Mouse (Mus musculus): ENCODE measurements at regions not wholly inside any gene's neighbourhood (a gene's known extent, or its start where the extent isn't known, plus 50 kb on each side); places are given as distances from the start of the nearest gene placed in this dataset.

GRCm38 (mm10) chr9:66646226-66646625, 53.3 kb upstream of the Usp3 start:
- in situ Hi-C loops (cut with MboI; ENCODE audit: low pct_unique_long_range_greater_than_20kb in 1 of 2, low sequenced_read_pairs in 2 of 2, unreplicated experiment in 1 of 2), result loop anchor here in 1 of 2 experiments (10.0 kb wide), 1 partner anchor 179 kb away; no protein-coding TSS in a partner anchor

GRCm38 (mm10) chr9:66651306-66651705, 58.4 kb upstream of the Usp3 start:
- in situ Hi-C loops (cut with MboI; ENCODE audit: low pct_unique_long_range_greater_than_20kb in 1 of 2, low sequenced_read_pairs in 2 of 2, unreplicated experiment in 1 of 2), result no loop called here

GRCm38 (mm10) chr9:66657116-66657758, 56.2 kb upstream of the Car12 start:
- in situ Hi-C loops (cut with MboI; ENCODE audit: low pct_unique_long_range_greater_than_20kb in 1 of 2, low sequenced_read_pairs in 2 of 2, unreplicated experiment in 1 of 2), result no loop called here

- in situ Hi-C loops (cut with MboI; ENCODE audit: low pct_unique_long_range_greater_than_20kb in 1 of 2, low sequenced_read_pairs in 2 of 2, unreplicated experiment in 1 of 2), result no loop called here
Observed at GRCm38 (mm10) chr9:66658707-66659242, 54.7 kb upstream of the Car12 start.

- in situ Hi-C loops (cut with MboI; ENCODE audit: low pct_unique_long_range_greater_than_20kb in 1 of 2, low sequenced_read_pairs in 2 of 2, unreplicated experiment in 1 of 2), result no loop called here
Observed at GRCm38 (mm10) chr9:66659781-66660445, 53.6 kb upstream of the Car12 start.

- in situ Hi-C loops (cut with MboI; ENCODE audit: low pct_unique_long_range_greater_than_20kb in 1 of 2, low sequenced_read_pairs in 2 of 2, unreplicated experiment in 1 of 2), result no loop called here
Observed at GRCm38 (mm10) chr9:66661596-66661995, 51.9 kb upstream of the Car12 start.

- in situ Hi-C loops (cut with MboI; ENCODE audit: low pct_unique_long_range_greater_than_20kb in 1 of 2, low sequenced_read_pairs in 2 of 2, unreplicated experiment in 1 of 2), result no loop called here
Observed at GRCm38 (mm10) chr9:66662443-66662842, 51.0 kb upstream of the Car12 start.

Measured in mouse embryonic stem cell (cell line).